Mouse (Mus musculus): ENCODE data around the gene Ccrl2.

GRCm38 (mm10) chr9:111015658-111016057 lies 41.7 kb downstream of the Ccrl2 start:
- no peak for TF ChIP-seq MYC (IDR thresholded peaks at IDR 0.05; ENCODE audit: low read depth, low read length)
- TF ChIP-seq ZNF384 (IDR thresholded peaks at IDR 0.05; ENCODE audit: low read depth, low read length), result no peak
- peak in 1 of 2 experiments; percentile 37; a peak in 2 of 4 replicates for TF ChIP-seq CTCF (conservative IDR thresholded peaks at IDR 0.05 in 1 of 2, IDR thresholded peaks at IDR 0.05 in 1 of 2; ENCODE audit: low read depth in 2 of 2, low read length in 2 of 2)
- no peak for TF ChIP-seq MAZ (IDR thresholded peaks at IDR 0.05; ENCODE audit: low read depth, low read length)
- TF ChIP-seq MAFK (IDR thresholded peaks at IDR 0.05; ENCODE audit: insufficient replicate concordance, low read length), result no peak
- TF ChIP-seq TCF12 (IDR thresholded peaks at IDR 0.05; ENCODE audit: low read depth, low read length), result no peak
